Mouse (Mus musculus) embryonic fibroblast, embryonic 13.5 days (primary cell): Measurements from ENCODE around the gene Ncoa3. TPM values are rescaled to one million over a fixed set of nuclear protein-coding genes. Genes with fewer than 3 reads are reported as not detected.

ENCODE experiments used
- H3K27ac ChIP-seq: 2 replicates; pipeline ENCODE4 v1.5.1; 2012; ENCODE audit warnings: low read length, control low read depth, inconsistent platforms; ENCODE audit not compliant: insufficient read depth
- H3K4me1 ChIP-seq: 2 replicates; pipeline ENCODE4 v1.6.1; 2011; ENCODE audit warnings: low read length; ENCODE audit not compliant: control insufficient read depth, insufficient read depth
- H3K4me3 ChIP-seq: 2 replicates; pipeline ENCODE4 v1.5.1; 2011; ENCODE audit warnings: mild to moderate bottlenecking, control low read depth, low read length; ENCODE audit not compliant: insufficient read depth
- CTCF ChIP-seq: IDR thresholded peaks from 2 replicates; pipeline ENCODE4 v1.5.1; 2011; ENCODE audit warnings: mild to moderate bottlenecking, control low read depth, low read length, moderate library complexity, borderline replicate concordance; ENCODE audit not compliant: insufficient read depth
- POLR2A ChIP-seq: IDR thresholded peaks from 2 replicates; pipeline ENCODE4 v1.6.1; 2011; ENCODE audit warnings: low read depth, mild to moderate bottlenecking, control low read depth, low read length, moderate library complexity
- polyA plus RNA-seq: library from polyadenylated mRNA; stranded (reverse); fragments of >200 nt; gene quantifications from 2 replicates; pipeline ENCODE4 v1.2.4, GENCODE M21; 2011; ENCODE audit warnings: low read depth; ENCODE audit not compliant: missing spikeins, insufficient read length

Gene Ncoa3
- polyA plus RNA-seq, 1 experiment: 27.2 TPM

DNA sequence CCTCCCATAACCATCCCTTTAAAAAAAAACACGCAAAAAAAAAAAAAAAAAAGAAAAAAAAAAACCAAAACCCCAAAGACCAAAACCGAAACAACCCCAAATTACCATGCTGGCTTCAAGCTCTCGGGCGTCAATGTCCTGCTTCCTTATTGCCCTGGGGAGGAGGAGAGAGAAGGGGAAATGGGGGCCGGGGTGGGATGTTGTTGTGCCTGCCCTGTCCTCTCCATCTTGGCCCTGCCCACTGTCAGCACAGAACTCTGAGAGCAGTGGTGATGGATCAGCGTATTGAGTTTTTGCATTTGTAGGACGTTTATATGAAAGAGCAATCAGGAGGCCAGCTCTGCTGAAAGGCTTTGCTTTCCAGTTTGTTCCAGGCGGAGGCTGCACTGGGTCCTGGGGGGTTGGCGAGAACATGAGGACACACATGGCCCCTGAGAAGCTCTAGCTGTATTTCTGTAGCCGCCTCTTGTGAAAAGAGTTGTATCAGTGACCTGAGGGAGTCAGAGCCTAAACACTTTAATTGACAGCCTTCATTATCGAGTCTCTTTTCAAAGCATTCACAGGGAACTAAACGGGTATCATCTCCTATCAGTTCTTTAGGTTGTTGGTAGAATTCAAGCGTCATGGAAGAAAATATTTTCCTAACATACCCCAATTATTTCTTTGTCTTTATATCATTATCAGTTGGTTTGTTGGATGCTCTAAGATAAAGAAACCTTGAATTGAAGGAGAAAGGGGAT lies 38.0 kb downstream of the Ncoa3 start:
- no peak for TF ChIP-seq CTCF
- H3K27ac ChIP-seq: peak overlapping the region; percentile 54
- peaks cover 2% of the 10 kb centered on the region; the same call in 1 of the 2 replicates for H3K4me1 ChIP-seq
- H3K4me3 ChIP-seq: peak overlapping the region; percentile 21

GRCm38 (mm10) chr2:166031120-166031929 lies 38.9 kb downstream of the Ncoa3 start:
- peak overlapping the region; percentile 2 for H3K4me3 ChIP-seq
- peak overlapping the region; percentile 53 for H3K27ac ChIP-seq
- TF ChIP-seq POLR2A: peak; percentile 72
- no peak for TF ChIP-seq CTCF
- H3K4me1 ChIP-seq: peaks cover 2% of the 10 kb centered on the region; the same call in 1 of the 2 replicates

DNA sequence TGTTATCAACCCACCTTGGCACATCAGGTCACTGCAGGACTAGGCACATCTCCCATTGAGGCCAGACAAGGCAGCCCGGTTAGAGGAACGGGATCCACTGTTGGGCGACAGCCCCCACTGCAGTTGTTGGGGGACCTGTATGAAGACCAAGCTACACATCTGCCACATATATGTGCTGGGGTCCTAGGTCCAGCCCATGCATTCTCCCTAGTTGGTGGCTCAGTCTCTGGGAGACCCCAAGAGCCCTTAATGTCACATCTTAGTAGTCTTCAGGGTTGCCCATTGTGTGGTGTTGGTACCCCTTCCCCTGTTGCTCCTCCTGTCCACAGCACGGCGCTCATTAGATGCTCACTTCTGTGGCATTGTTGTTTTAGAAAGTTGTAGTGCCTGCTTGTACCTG lies 40.2 kb downstream of the Ncoa3 start:
- Histone ChIP-seq H3K27ac (no peak overlapping the region), H3K4me3 (no peak overlapping the region), H3K4me1 (peaks cover 2% of the 10 kb centered on the region; the same call in 1 of the 2 replicates)
- no peak for TF ChIP-seq CTCF
- TF ChIP-seq POLR2A: no peak

- Histone ChIP-seq H3K4me1 (no peaks in the 10 kb centered on the region), H3K27ac (no peak overlapping the region), H3K4me3 (no peak overlapping the region)
- no peak for TF ChIP-seq CTCF
- no peak for TF ChIP-seq POLR2A
These were observed 42.6 kb downstream of the Ncoa3 start for GRCm38 (mm10) chr2:166034967-166035490.

DNA sequence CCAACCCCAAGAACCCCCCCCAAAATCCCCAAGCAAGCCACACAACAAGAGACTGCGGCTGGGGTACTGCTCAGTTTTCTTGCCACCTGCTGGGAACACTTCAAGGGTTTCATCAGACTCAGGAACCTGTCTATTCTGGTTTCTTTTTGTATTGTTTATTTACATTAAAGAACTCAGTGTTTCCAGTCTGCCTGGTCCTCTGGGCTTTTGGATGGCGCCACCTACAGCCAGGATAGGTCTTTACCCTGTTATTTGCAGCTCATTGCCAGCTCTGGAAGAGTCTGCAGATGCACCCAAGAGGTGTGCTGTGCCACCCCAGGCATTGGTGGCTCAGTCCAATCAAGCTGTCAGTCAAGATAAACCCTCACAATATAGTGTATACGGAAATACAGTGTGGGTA lies 43.3 kb downstream of the Ncoa3 start:
- Histone ChIP-seq H3K4me1 (no peaks in the 10 kb centered on the region), H3K4me3 (no peak overlapping the region), H3K27ac (no peak overlapping the region)
- TF ChIP-seq CTCF (peak; percentile 31; the same call in 1 of the 2 replicates), POLR2A (no peak)

- no peak overlapping the region for H3K4me3 ChIP-seq
- TF ChIP-seq POLR2A (no peak), CTCF (no peak)
- peaks cover 6% of the 10 kb centered on the region for H3K4me1 ChIP-seq
- H3K27ac ChIP-seq: no peak overlapping the region
These were observed 47.2 kb downstream of the Ncoa3 start for GRCm38 (mm10) chr2:166039681-166040080.

GRCm38 (mm10) chr2:166042542-166042941 lies 50.1 kb downstream of the Ncoa3 start:
- TF ChIP-seq CTCF (no peak), POLR2A (no peak)
- H3K4me1 ChIP-seq: peaks cover 20% of the 10 kb centered on the region
- H3K27ac ChIP-seq: no peak overlapping the region
- H3K4me3 ChIP-seq: no peak overlapping the region

DNA sequence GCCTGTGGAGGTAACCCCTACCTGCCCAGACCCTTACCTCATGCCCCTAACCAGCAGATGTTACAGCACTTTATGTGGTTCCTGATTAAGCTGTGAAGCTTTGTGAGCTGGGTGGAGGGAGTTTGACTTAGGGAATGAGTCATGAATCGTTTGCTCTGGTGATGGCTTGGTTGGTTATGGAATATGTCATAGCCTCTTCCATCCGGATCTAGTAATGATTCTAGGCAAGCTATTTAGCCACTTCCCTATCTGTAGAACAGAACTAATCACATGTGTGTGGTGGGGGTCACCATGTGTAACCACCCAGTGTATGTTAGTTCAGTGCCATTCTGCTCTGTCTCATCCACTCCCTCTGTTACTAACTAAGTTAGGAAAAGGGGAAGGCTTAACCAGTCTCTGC lies 52.6 kb downstream of the Ncoa3 start:
- Histone ChIP-seq H3K27ac (peak overlapping the region; percentile 52; the same call in 1 of the 2 replicates), H3K4me3 (no peak overlapping the region), H3K4me1 (peaks cover 20% of the 10 kb centered on the region)
- no peak for TF ChIP-seq CTCF
- no peak for TF ChIP-seq POLR2A

GRCm38 (mm10) chr2:166045549-166046501 lies 53.4 kb downstream of the Ncoa3 start:
- Histone ChIP-seq H3K4me3 (no peak overlapping the region), H3K27ac (peak overlapping the region; percentile 52), H3K4me1 (peaks cover 20% of the 10 kb centered on the region)
- TF ChIP-seq CTCF (peak; percentile 46; the same call in 1 of the 2 replicates), POLR2A (no peak)
